Mouse (Mus musculus) neural tube, embryonic 15.5 days (tissue): ENCODE measurements around the gene Cd19. TPM values are rescaled to one million over a fixed set of nuclear protein-coding genes. Genes with fewer than 3 reads are reported as not detected.

Source experiments
- ATAC-seq: fragments of 200-750 bp; cut with Nextera tagmentation; 2 replicates; pipeline ENCODE4 v1.8.0; 2017; ENCODE audit warnings: mild to moderate bottlenecking, moderate TSS enrichment, moderate library complexity; ENCODE audit not compliant: low FRiP score
- H3K27ac ChIP-seq: fragments of 300-500 bp; sonication (generic); replicated peaks from 2 replicates; pipeline ENCODE4 v1.5.1; 2015; ENCODE audit warnings: mild to moderate bottlenecking, inconsistent platforms
- H3K27me3 ChIP-seq: fragments of 300-500 bp; sonication (generic); replicated peaks from 2 replicates; pipeline ENCODE4 v1.6.1; 2015; ENCODE audit warnings: inconsistent platforms
- H3K36me3 ChIP-seq: fragments of 300-500 bp; sonication (generic); 2 replicates; pipeline ENCODE4 v1.6.1; 2015; ENCODE audit warnings: inconsistent platforms
- H3K4me1 ChIP-seq: fragments of 300-500 bp; sonication (generic); 2 replicates; pipeline ENCODE4 v1.6.1; 2015; ENCODE audit warnings: inconsistent platforms
- H3K4me2 ChIP-seq: fragments of 300-500 bp; sonication (generic); 2 replicates; pipeline ENCODE4 v1.6.1; 2015; ENCODE audit warnings: inconsistent platforms, mild to moderate bottlenecking, moderate library complexity
- H3K4me3 ChIP-seq: fragments of 300-500 bp; sonication (generic); replicated peaks from 2 replicates; pipeline ENCODE4 v1.5.1; 2015; ENCODE audit warnings: mild to moderate bottlenecking, inconsistent platforms
- H3K9ac ChIP-seq: fragments of 300-500 bp; sonication (generic); replicated peaks from 2 replicates; pipeline ENCODE4 v1.6.1; 2015; ENCODE audit warnings: mild to moderate bottlenecking, inconsistent platforms
- H3K9me3 ChIP-seq: fragments of 300-500 bp; sonication (generic); replicated peaks from 2 replicates; pipeline ENCODE4 v1.6.1; 2016; ENCODE audit warnings: inconsistent platforms
- WGBS: fragments of 180-500 bp; shearing (Covaris S2); methylation state at CpG from one replicate; pipeline ENCODE4 v1.1.7; 2015; ENCODE audit warnings: mixed read lengths; 5-methylcytosine and 5-hydroxymethylcytosine counted together
- microRNA-seq: library from miRNA; unstranded; fragments of <30 nt; microRNA quantifications from one replicate; pipeline ENCODE4, GENCODE M21; 2017
- polyA plus RNA-seq: library from polyadenylated mRNA; unstranded; fragments of >200 nt; fragmentation: Nextera tagmentation; extraction: Ambion mirVana; gene quantifications from 2 replicates; pipeline ENCODE4 v1.2.1, GENCODE M21; 2015

Cd19 gene
- polyA plus RNA-seq, 1 experiment from 2014 or later = 0.22 TPM

GRCm38 (mm10) chr7:126375012-126375411, 39.7 kb downstream of the Cd19 start:
- Histone ChIP-seq H3K27ac (no peak overlapping the region), H3K36me3 (peaks cover 37% of the 10 kb centered on the region), H3K4me2 (no peak overlapping the region)

DNA sequence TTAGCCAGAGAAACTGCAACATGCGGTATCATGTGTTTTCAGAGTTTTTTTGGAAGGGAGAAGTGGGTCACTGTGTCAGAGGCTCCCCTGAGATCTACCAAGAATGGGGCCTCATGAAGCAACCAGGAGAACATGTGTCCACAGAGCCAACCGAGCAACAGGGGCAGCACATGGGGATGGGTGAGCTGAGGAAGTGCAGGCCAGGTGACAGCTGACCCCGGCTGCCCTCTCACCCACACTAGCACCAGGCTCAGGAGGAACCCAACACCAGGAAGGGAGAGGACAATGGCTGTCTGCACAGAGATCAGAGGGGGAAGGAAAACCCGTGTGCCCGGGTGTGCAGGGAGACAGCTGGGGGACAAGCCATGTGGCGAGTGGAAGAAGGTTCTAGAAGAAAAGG, 40.2 kb downstream of the Cd19 start:
- WGBS = 91% methylated on average over 6 of the region's 6 CpGs
- Histone ChIP-seq H3K36me3 (peaks cover 42% of the 10 kb centered on the region), H3K9ac (no peak overlapping the region), H3K4me3 (no peak overlapping the region), H3K27ac (no peak overlapping the region), H3K4me1 (peaks cover 32% of the 10 kb centered on the region), H3K4me2 (no peak overlapping the region), H3K27me3 (no peaks in the 10 kb centered on the region), H3K9me3 (no peaks in the 10 kb centered on the region)
- ATAC-seq = no peak

More at GRCm38 (mm10) chr7:126375012-126375411, 39.7 kb downstream of the Cd19 start:
- no peaks in the 10 kb centered on the region for H3K27me3 ChIP-seq
- H3K4me1 ChIP-seq = peaks cover 32% of the 10 kb centered on the region
- no peak overlapping the region for H3K4me3 ChIP-seq
- WGBS = 82% methylated on average over 5 of the region's 5 CpGs
- no peak overlapping the region for H3K9ac ChIP-seq
- no peak for ATAC-seq
- no peaks in the 10 kb centered on the region for H3K9me3 ChIP-seq

DNA sequence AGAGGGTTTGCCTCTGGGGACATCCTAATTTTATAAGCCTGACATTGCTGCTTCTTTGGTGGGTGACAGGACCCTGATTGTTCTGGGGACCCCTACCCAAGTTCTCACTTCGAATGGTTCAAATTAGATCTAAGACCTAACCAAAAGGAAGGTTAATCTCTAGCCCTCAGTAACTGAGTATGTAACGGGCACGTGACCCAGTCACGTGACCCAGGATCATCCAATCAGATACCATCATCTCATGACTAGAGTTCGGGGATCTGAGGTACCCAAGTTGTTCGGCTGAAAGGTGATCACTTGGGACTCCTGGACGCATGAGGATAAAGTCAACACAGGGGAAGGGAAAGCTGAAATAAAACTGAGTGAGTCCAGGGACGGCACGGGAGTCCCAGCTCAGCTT, 41.7 kb downstream of the Cd19 start:
- Histone ChIP-seq H3K27ac (no peak overlapping the region), H3K4me2 (no peak overlapping the region), H3K36me3 (peaks cover 47% of the 10 kb centered on the region), H3K27me3 (no peaks in the 10 kb centered on the region), H3K4me1 (peaks cover 27% of the 10 kb centered on the region), H3K4me3 (no peak overlapping the region), H3K9ac (no peak overlapping the region), H3K9me3 (no peaks in the 10 kb centered on the region)
- WGBS = 87% methylated on average over 9 of the region's 9 CpGs
- ATAC-seq = no peak

- Histone ChIP-seq H3K27ac (no peak within 1 kb of the TSS), H3K4me2 (no peak within 1 kb of the TSS), H3K9ac (no peak within 1 kb of the TSS), H3K9me3 (no peaks in the 10 kb centered on the region), H3K4me3 (no peak within 1 kb of the TSS), H3K4me1 (0 out of 2 replicates have a peak, but pooled peaks cover 3% of the 10 kb centered on the region), H3K36me3 (peaks cover 55% of the 10 kb centered on the region), H3K27me3 (no peaks in the 10 kb centered on the region)
- ATAC-seq = no peak
- 80% methylated on average over 13 of the region's 13 CpGs for WGBS
Measured at GRCm38 (mm10) chr7:126369393-126369792, 45.3 kb downstream of the Cd19 start, which contains the start of gene Lat. Lat (minus strand) TSS chr7:126369570.

- Histone ChIP-seq H3K4me2 (no peak overlapping the region), H3K27ac (no peak overlapping the region), H3K27me3 (no peaks in the 10 kb centered on the region), H3K4me1 (no peaks in the 10 kb centered on the region), H3K9me3 (no peaks in the 10 kb centered on the region), H3K9ac (no peak overlapping the region), H3K36me3 (peaks cover 60% of the 10 kb centered on the region), H3K4me3 (no peak overlapping the region)
- no peak for ATAC-seq
- WGBS = 92% methylated on average over 8 of the region's 8 CpGs
Measured at GRCm38 (mm10) chr7:126368367-126368766, 46.3 kb downstream of the Cd19 start.

DNA sequence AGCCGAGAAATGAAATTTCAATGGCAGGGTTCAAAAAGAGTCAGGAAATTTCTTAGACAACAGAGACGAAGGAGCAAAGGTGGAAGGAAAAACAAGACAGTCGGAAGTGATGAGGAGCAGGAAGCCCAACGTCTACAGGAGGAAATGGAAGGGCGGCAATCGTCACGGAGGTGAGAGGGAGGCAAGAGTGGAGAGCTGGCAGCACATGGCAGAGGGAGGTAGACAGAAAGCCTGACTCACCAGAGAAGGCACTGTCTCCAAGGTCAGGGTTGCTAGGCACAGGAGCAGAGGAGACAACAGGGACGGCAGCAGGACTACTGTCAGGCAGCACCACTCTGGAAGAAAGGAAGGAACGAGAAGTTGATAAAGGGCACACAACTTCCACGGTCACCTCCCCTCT, 47.1 kb downstream of the Cd19 start:
- Histone ChIP-seq H3K4me1 (no peaks in the 10 kb centered on the region), H3K36me3 (peaks cover 53% of the 10 kb centered on the region), H3K4me2 (no peak overlapping the region), H3K27ac (no peak overlapping the region), H3K27me3 (no peaks in the 10 kb centered on the region), H3K9me3 (no peaks in the 10 kb centered on the region), H3K9ac (no peak overlapping the region), H3K4me3 (no peak overlapping the region)
- WGBS = 90% methylated on average over 10 of the region's 10 CpGs
- no peak for ATAC-seq

- Histone ChIP-seq H3K4me2 (no peak overlapping the region), H3K27me3 (no peaks in the 10 kb centered on the region), H3K4me1 (no peaks in the 10 kb centered on the region), H3K9me3 (no peaks in the 10 kb centered on the region), H3K27ac (no peak overlapping the region), H3K9ac (no peak overlapping the region), H3K36me3 (peaks cover 17% of the 10 kb centered on the region), H3K4me3 (no peak overlapping the region)
- WGBS = 83% methylated on average over 6 of the region's 6 CpGs
- ATAC-seq = no peak
Measured at GRCm38 (mm10) chr7:126363038-126363437, 51.7 kb downstream of the Cd19 start.

DNA sequence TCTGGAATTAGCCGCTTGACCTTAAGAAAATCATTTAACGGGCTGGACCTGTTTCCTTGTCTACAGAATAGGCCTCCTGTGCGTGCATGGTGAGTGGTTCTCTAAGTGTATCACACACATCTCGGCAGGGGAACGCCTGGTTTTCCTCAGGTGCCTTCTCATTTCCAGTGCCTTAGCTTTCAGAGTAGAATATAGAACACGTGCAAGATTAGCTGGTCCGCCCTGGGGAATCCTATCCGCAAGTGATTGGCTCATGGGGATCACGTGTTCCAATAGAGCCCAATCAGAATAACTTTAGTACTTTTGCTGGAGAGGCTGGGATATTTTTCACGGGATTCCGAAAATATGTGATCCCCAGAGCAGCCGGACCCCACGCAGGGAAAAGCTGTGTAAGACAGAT, 55.6 kb downstream of the Cd19 start:
- Histone ChIP-seq H3K9me3 (no peaks in the 10 kb centered on the region), H3K27ac (no peak overlapping the region), H3K36me3 (peaks cover 7% of the 10 kb centered on the region), H3K4me1 (0 out of 2 replicates have a peak, but pooled peaks cover 3% of the 10 kb centered on the region), H3K4me2 (no peak overlapping the region), H3K27me3 (no peaks in the 10 kb centered on the region), H3K4me3 (no peak overlapping the region), H3K9ac (no peak overlapping the region)
- 77% methylated on average over 13 of the region's 13 CpGs for WGBS
- ATAC-seq = no peak

Small RNAs within 50 kb of the gene (microRNA-seq; reads per million reads assigned to microRNA genes)
- gene Mir7058 = not detected

Other genes starting within 250 kb of the Cd19 start
- 51.2 and 54.3 TPM in 2 replicates for gene Xpo6, start 214.4 kb downstream of the Cd19 start, polyA plus RNA-seq
- gene Sbk1, start 142.3 kb downstream of the Cd19 start, polyA plus RNA-seq = 143 and 182 TPM in 2 replicates
- gene Lat, start 45.3 kb downstream of the Cd19 start, polyA plus RNA-seq = 0.56 and 31.7 TPM in 2 replicates
- gene Spns1, start 37.4 kb downstream of the Cd19 start, polyA plus RNA-seq = 82.4 and 92.7 TPM in 2 replicates
- 2.4 and 2.8 TPM in 2 replicates for gene Nfatc2ip, start 18.2 kb downstream of the Cd19 start, polyA plus RNA-seq
- gene Rabep2, start 13.9 kb upstream of the Cd19 start, polyA plus RNA-seq = 22.2 and 22.9 TPM in 2 replicates
- 6.5 and 12.7 TPM in 2 replicates for gene Atp2a1, start 48.2 kb upstream of the Cd19 start, polyA plus RNA-seq
- 69.4 and 69.6 TPM in 2 replicates for gene Sh2b1, start 60.5 kb upstream of the Cd19 start, polyA plus RNA-seq
- 139 and 147 TPM in 2 replicates for gene Tufm, start 72.5 kb upstream of the Cd19 start, polyA plus RNA-seq
- gene Atxn2l, start 88.5 kb upstream of the Cd19 start, polyA plus RNA-seq = 66.0 and 69.5 TPM in 2 replicates
- 178 and 194 TPM in 2 replicates for gene Eif3c, start 151.5 kb upstream of the Cd19 start, polyA plus RNA-seq
- 0.22 and 1.3 TPM in 2 replicates for gene Apobr, start 170.1 kb upstream of the Cd19 start, polyA plus RNA-seq
- gene Cln3, start 170.9 kb upstream of the Cd19 start, polyA plus RNA-seq = 32.6 and 32.7 TPM in 2 replicates
- not detected in 2 replicates for gene Il27, start 180.1 kb upstream of the Cd19 start, polyA plus RNA-seq
- 12.4 and 13.9 TPM in 2 replicates for gene Nupr1, start 216.0 kb upstream of the Cd19 start, polyA plus RNA-seq
- 53.2 and 64.5 TPM in 2 replicates for gene Sgf29, start 234.4 kb upstream of the Cd19 start, polyA plus RNA-seq